Mouse (Mus musculus) gonadal fat pad, adult 2 months (tissue): ENCODE results near the gene Gm14419. TPM values are rescaled to one million over a fixed set of nuclear protein-coding genes. Genes with fewer than 3 reads are reported as not detected.
"Not testable (repeated sequence)": the region's sequence is repeated elsewhere in the genome, so short reads cannot be mapped to it uniquely, and the experiment has no call there.

Experiments
- DNase-seq: peaks from one replicate; pipeline ENCODE4 v3.0.0-alpha.2; 2012; ENCODE audit warnings: low read depth
- polyA plus RNA-seq: library from polyadenylated mRNA; depleted of rRNA; stranded (reverse); fragments of >200 nt; gene quantifications from 2 replicates; pipeline ENCODE4 v1.2.3, GENCODE M21; 2012; rRNA removed

Gene Gm14419
- polyA plus RNA-seq: 2.6 and 3.8 TPM in 2 replicates

- not testable (repeated sequence) for DNase-seq
These were observed at the start of gene Gm14419 for GRCm38 (mm10) chr2:177000656-177001055. TSS of gene Gm14419 (plus strand) at chr2:177000956.

Other genes starting within 250 kb of the Gm14419 start
- 5.2 and 7.4 TPM in 2 replicates for gene Gm14295, start 202.3 kb upstream of the Gm14419 start, polyA plus RNA-seq
- gene Gm14408, start 169.8 kb upstream of the Gm14419 start, polyA plus RNA-seq: not detected in 2 replicates
- 2.6 and 2.8 TPM in 2 replicates for gene Gm14296, start 73.1 kb upstream of the Gm14419 start, polyA plus RNA-seq
- 1.1 TPM in 1 of 2 replicates, not detected in the other for gene Gm14401, start 73.4 kb downstream of the Gm14419 start, polyA plus RNA-seq
- gene Gm14410, start 205.5 kb downstream of the Gm14419 start, polyA plus RNA-seq: 7.3 and 10.4 TPM in 2 replicates